Mouse (Mus musculus) megakaryocyte, embryonic 14.5 days (primary cell): ENCODE results near the gene Lbx1. TPM values are rescaled to one million over a fixed set of nuclear protein-coding genes. Genes with fewer than 3 reads are reported as not detected.

ENCODE experiments used
- H3K27me3 ChIP-seq: replicated peaks from 2 replicates; pipeline ENCODE3; 2012; ENCODE audit warnings: inconsistent platforms
- H3K36me3 ChIP-seq: replicated peaks from 2 replicates; pipeline ENCODE3; 2012; ENCODE audit warnings: low read length, inconsistent platforms, mixed read lengths
- H3K4me1 ChIP-seq: 2 replicates; pipeline ENCODE4 v1.6.1; 2012; ENCODE audit warnings: inconsistent platforms
- H3K4me3 ChIP-seq: replicated peaks from 2 replicates; pipeline ENCODE3; 2012; ENCODE audit warnings: moderate library complexity, mild to moderate bottlenecking, inconsistent platforms
- H3K9me3 ChIP-seq: 2 replicates; pipeline ENCODE4 v1.6.1; 2012; ENCODE audit warnings: inconsistent platforms
- FLI1 ChIP-seq: IDR thresholded peaks from 2 replicates; pipeline ENCODE4 v1.6.1; 2012; ENCODE audit warnings: low read length, inconsistent platforms, mixed read lengths
- GATA1 ChIP-seq: IDR thresholded peaks from 3 replicates; pipeline ENCODE4 v1.6.1; 2012; ENCODE audit warnings: mixed read lengths, low read length, inconsistent platforms, borderline replicate concordance
- polyA plus RNA-seq: library from polyadenylated mRNA; stranded (reverse); fragments of >175 nt; gene quantifications from 2 replicates; pipeline ENCODE4 v1.2.3, GENCODE M21; 2012; ENCODE audit warnings: low replicate concordance; ENCODE audit not compliant: insufficient read depth

Gene Lbx1
- polyA plus RNA-seq = 0.34 TPM in 1 of 2 replicates, not detected in the other

- Histone ChIP-seq H3K27me3 (peaks cover 99% of the 10 kb centered on the region), H3K4me3 (peak within 1 kb of the TSS; percentile 75), H3K9me3 (no peaks in the 10 kb centered on the region), H3K36me3 (no peaks in the 10 kb centered on the region), H3K4me1 (peaks cover 50% of the 10 kb centered on the region)
- TF ChIP-seq FLI1 = no peak
- no peak for TF ChIP-seq GATA1
Observed at GRCm38 (mm10) chr19:45235766-45236362, at the start of gene Lbx1. Gene Lbx1, minus strand, starts transcription at chr19:45235812.

- Histone ChIP-seq H3K9me3 (no peaks in the 10 kb centered on the region), H3K4me1 (no peaks in the 10 kb centered on the region), H3K27me3 (peaks cover 58% of the 10 kb centered on the region), H3K4me3 (no peak overlapping the region), H3K36me3 (no peaks in the 10 kb centered on the region)
- TF ChIP-seq GATA1 = no peak
- no peak for TF ChIP-seq FLI1
Observed at GRCm38 (mm10) chr19:45283302-45283701, 47.7 kb upstream of the Lbx1 start.

GRCm38 (mm10) chr19:45276196-45276595 is 40.6 kb upstream of the Lbx1 start:
- Histone ChIP-seq H3K27me3 (peaks cover 68% of the 10 kb centered on the region), H3K4me1 (no peaks in the 10 kb centered on the region), H3K4me3 (no peak overlapping the region), H3K9me3 (no peaks in the 10 kb centered on the region), H3K36me3 (no peaks in the 10 kb centered on the region)
- TF ChIP-seq GATA1 = no peak
- no peak for TF ChIP-seq FLI1

- Histone ChIP-seq H3K4me3 (no peak overlapping the region), H3K9me3 (no peaks in the 10 kb centered on the region), H3K4me1 (0 out of 2 replicates have a peak, but pooled peaks cover 4% of the 10 kb centered on the region), H3K36me3 (no peaks in the 10 kb centered on the region), H3K27me3 (peaks cover 80% of the 10 kb centered on the region)
- TF ChIP-seq FLI1 (no peak), GATA1 (no peak)
Observed at GRCm38 (mm10) chr19:45271986-45272385, 36.4 kb upstream of the Lbx1 start.

GRCm38 (mm10) chr19:45262995-45263394 is 27.4 kb upstream of the Lbx1 start:
- Histone ChIP-seq H3K4me3 (no peak overlapping the region), H3K36me3 (no peaks in the 10 kb centered on the region), H3K4me1 (no peaks in the 10 kb centered on the region), H3K27me3 (peaks cover 58% of the 10 kb centered on the region), H3K9me3 (no peaks in the 10 kb centered on the region)
- no peak for TF ChIP-seq FLI1
- no peak for TF ChIP-seq GATA1

- peaks cover 61% of the 10 kb centered on the region for H3K27me3 ChIP-seq
- H3K9me3 ChIP-seq = peaks cover 5% of the 10 kb centered on the region
- no peak overlapping the region for H3K4me3 ChIP-seq
- TF ChIP-seq FLI1 = no peak
- TF ChIP-seq GATA1 = no peak
- H3K36me3 ChIP-seq = no peaks in the 10 kb centered on the region
- no peaks in the 10 kb centered on the region for H3K4me1 ChIP-seq
Observed at GRCm38 (mm10) chr19:45257414-45258326, 22.1 kb upstream of the Lbx1 start.

- H3K27me3 ChIP-seq = peaks cover 78% of the 10 kb centered on the region
- H3K4me1 ChIP-seq = no peaks in the 10 kb centered on the region
- TF ChIP-seq FLI1 (no peak), GATA1 (no peak)
- H3K36me3 ChIP-seq = no peaks in the 10 kb centered on the region
- peaks cover 5% of the 10 kb centered on the region for H3K9me3 ChIP-seq
- H3K4me3 ChIP-seq = no peak overlapping the region
Observed at GRCm38 (mm10) chr19:45254806-45255205, 19.2 kb upstream of the Lbx1 start.

GRCm38 (mm10) chr19:45252436-45252835 is 16.8 kb upstream of the Lbx1 start:
- no peaks in the 10 kb centered on the region for H3K4me1 ChIP-seq
- no peaks in the 10 kb centered on the region for H3K36me3 ChIP-seq
- H3K27me3 ChIP-seq = peaks cover 78% of the 10 kb centered on the region
- TF ChIP-seq GATA1 (no peak), FLI1 (no peak)
- H3K9me3 ChIP-seq = peaks cover 5% of the 10 kb centered on the region
- no peak overlapping the region for H3K4me3 ChIP-seq

- TF ChIP-seq FLI1 = no peak
- TF ChIP-seq GATA1 = no peak
- Histone ChIP-seq H3K4me1 (peaks cover 7% of the 10 kb centered on the region), H3K36me3 (no peaks in the 10 kb centered on the region), H3K9me3 (no peaks in the 10 kb centered on the region), H3K27me3 (peaks cover 91% of the 10 kb centered on the region), H3K4me3 (no peak overlapping the region)
Observed at GRCm38 (mm10) chr19:45248691-45249090, 13.1 kb upstream of the Lbx1 start.

- TF ChIP-seq GATA1 (no peak), FLI1 (no peak)
- Histone ChIP-seq H3K4me1 (peaks cover 16% of the 10 kb centered on the region), H3K4me3 (peak overlapping the region; percentile 11), H3K36me3 (no peaks in the 10 kb centered on the region), H3K27me3 (peaks cover 97% of the 10 kb centered on the region), H3K9me3 (no peaks in the 10 kb centered on the region)
Observed at GRCm38 (mm10) chr19:45243918-45244700, 8.5 kb upstream of the Lbx1 start.
